Mouse (Mus musculus) embryo, embryonic 9.5 days (tissue): ENCODE results near the gene Gm10142.
"Not testable (repeated sequence)": the region's sequence is repeated elsewhere in the genome, so short reads cannot be mapped to it uniquely, and the experiment has no call there.

ENCODE experiments used
- DNase-seq: peaks from one replicate; pipeline ENCODE4 v3.0.0-alpha.2; 2017; ENCODE audit errors: extremely low spot score

Gm10142 gene

DNA sequence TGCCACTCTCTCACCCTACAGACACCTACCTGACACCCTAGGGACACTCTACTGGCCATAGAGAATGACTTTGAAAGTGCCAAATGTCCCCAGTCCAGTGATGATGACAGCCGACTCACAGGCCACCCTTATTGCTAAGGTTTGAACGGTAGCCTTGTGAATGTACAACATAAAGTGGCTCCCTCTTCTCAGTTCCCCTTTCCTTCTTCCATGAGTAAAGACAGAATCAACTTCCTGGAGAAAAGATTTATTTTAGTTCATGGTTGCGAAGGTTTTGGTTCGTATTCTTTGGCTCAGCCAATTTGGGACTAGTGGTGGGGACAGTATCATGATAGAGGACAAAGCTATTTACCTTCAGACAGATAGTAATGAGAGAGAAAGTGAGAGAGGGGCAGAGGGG lies 23.3 kb downstream of the Gm10142 start:
- DNase-seq: no peak

DNA sequence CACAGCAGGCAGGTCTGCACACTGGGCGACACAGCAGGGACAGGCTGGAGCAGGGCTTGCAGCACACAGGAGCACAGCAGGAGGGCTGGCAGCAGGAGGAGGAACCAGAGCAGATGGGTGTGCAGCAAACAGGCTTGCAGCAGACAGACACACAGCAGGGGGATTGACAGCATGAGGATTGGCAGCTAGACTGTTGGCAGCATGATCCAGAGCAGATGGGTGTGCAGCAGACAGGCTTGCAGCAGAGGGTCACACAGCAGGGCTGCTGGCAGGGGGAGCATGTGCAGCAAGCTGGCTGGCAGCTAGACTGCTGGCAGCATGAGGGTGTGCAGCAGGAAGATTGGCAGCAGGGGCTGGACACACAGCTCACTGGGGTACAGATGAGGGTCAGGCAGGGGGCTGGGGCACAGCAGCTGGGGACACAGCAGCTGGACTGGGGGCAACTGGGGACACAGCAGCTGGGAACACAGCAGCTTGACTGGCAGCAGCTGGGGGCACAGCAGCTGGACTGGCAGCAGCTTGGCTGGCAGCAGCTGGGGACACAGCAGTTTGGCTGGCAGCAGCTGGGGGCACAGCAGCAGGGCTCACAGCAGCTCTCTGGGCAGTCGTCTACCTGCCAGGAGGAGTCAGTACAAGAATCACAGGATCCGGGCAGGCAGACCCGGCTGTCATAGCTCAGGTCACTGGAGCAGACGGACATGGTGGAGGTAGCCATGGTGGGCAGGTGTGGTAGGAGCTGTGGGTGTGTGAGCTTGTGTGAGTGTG lies 26.5 kb downstream of the Gm10142 start, which contains the start of gene Gm18596:
Gene Gm18596, minus strand, starts transcription at position 715 of the 765 bp plus-strand sequence.
- DNase-seq: not testable (repeated sequence)

DNA sequence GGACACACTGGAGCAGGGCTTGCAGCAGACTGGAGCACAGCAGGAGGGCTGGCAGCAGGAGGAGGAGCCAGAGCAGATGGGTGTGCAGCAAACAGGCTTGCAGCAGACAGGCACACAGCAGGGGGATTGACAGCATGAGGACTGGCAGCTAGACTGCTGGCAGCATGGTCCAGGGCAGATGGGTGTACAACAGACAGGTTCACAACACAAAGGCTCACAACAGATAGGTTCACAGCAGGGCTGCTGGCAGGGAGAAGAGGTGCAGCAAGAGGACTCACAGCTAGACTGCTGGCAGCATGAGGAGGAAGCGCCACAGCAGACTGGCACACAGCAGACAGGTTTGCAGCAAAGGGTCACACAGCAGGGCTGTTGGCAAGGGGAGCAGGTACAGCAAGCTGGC lies 35.1 kb downstream of the Gm10142 start:
- DNase-seq: not testable (repeated sequence)

DNA sequence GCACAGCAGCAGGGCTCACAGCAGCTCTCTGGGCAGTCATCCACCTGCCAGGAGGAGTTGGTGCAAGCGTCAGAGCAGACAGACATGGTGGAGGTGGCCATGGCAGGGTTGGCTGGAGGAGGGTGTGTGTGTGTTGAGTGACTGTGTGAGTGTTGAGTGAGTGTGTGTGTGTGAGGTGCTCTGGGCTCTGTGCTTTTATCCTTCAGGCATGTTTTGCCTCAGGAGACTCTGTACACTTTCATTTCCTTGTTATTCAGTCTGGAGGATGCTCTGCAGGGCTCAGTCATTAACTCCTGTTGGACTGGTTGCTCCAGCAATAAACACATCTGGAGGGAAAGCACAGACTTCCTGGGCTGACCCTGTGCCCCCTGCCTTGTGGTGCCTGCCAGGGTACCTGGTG lies 35.6 kb downstream of the Gm10142 start, which contains the start of gene Gm9736:
Gene Gm9736, minus strand, starts transcription at position 101 of the 400 bp plus-strand sequence.
- DNase-seq: not testable (repeated sequence)

DNA sequence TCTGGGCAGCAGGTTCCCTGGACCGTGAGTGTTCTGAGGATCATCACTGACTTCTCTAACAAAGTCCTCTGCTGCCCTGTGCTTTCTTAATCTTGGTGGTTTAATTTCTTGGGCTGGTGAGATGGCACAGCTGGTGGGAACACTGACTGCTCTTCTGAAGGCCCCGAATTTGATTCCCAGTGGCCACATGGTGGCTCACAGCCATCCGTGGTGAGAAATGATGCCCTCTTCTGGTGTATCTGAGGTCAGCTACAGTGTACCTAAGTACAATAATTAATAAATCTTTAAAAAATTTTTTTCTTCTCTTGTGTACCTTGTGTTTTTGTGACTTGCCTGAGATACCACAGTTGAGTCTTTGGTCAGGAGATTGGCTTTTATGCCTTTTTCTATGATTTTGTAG lies 36.7 kb downstream of the Gm10142 start:
- DNase-seq: not testable (repeated sequence)

DNA sequence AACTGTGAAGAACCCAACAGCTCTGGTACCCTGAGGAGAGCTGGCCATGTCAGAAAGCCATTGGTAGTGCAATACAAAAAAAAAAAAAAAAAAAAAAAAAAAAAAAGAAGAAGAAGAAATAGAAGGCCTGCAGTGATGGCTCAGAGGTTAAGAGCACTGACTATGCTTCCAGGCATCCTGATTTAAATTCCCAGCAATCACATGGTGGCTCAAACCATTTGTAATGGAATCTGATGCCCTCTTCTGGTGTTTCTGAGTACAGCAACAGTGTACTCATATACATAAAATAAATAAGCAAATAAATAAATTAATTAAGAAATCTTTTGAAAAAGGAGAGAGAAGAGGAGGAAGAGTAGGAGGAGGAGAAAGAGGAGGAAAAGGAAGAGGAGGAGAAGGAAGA lies 37.8 kb downstream of the Gm10142 start:
- DNase-seq: no peak

DNA sequence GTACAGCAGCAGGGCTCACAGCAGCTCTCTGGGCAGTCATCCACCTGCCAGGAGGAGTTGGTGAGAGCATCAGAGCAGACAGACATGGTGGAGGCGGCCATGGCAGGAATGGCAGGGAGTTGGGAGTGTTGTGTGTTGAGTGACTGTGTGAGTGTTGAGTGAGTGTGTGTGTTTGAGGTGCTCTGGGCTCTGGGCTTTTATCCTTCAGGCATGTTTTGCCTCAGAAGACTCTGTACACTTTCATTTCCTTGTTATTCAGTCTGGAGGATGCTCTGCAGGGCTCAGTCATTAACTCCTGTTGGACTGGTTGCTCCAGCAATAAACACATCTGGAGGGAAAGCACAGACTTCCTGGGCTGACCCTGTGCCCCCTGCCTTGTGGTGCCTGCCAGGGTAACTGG lies 44.0 kb downstream of the Gm10142 start, which contains the start of gene Gm3233:
Gene Gm3233, minus strand, starts transcription at position 101 of the 400 bp plus-strand sequence.
- DNase-seq: not testable (repeated sequence)
